Mouse (Mus musculus): ENCODE measurements at regions not wholly inside any gene's neighbourhood (a gene's known extent, or its start where the extent isn't known, plus 50 kb on each side); places are given as distances from the start of the nearest gene placed in this dataset.

- no peak for DNase-seq (ENCODE audit: extremely low spot score, low read depth, low spot score)
These were observed 554.5 kb upstream of the Adamts9 start for GRCm38 (mm10) chr6:93497824-93498223.

GRCm38 (mm10) chr6:93488441-93488955 is 545.2 kb upstream of the Adamts9 start:
- no peak for DNase-seq (ENCODE audit: extremely low spot score, low read depth, low spot score)

GRCm38 (mm10) chr6:93478521-93478920 is 535.2 kb upstream of the Adamts9 start:
- DNase-seq (ENCODE audit: extremely low spot score, low read depth, low spot score) = no peak

- no peak for DNase-seq (ENCODE audit: extremely low spot score, low read depth, low spot score)
These were observed 531.7 kb upstream of the Adamts9 start for GRCm38 (mm10) chr6:93474981-93475380.

GRCm38 (mm10) chr6:93467867-93468266 is 524.6 kb upstream of the Adamts9 start:
- DNase-seq (ENCODE audit: extremely low spot score, low read depth, low spot score) = no peak

- no peak for DNase-seq (ENCODE audit: extremely low spot score, low read depth, low spot score)
These were observed 519.6 kb upstream of the Adamts9 start for GRCm38 (mm10) chr6:93462861-93463260.

- no peak for DNase-seq (ENCODE audit: extremely low spot score, low read depth, low spot score)
These were observed 518.1 kb upstream of the Adamts9 start for GRCm38 (mm10) chr6:93461374-93461773.

GRCm38 (mm10) chr6:93457613-93458012 is 514.3 kb upstream of the Adamts9 start:
- DNase-seq (ENCODE audit: extremely low spot score, low read depth, low spot score) = no peak

GRCm38 (mm10) chr6:93456383-93457033 is 513.2 kb upstream of the Adamts9 start:
- DNase-seq (ENCODE audit: extremely low spot score, low read depth, low spot score) = no peak

- no peak for DNase-seq (ENCODE audit: extremely low spot score, low read depth, low spot score)
These were observed 502.3 kb upstream of the Adamts9 start for GRCm38 (mm10) chr6:93445568-93445967.

GRCm38 (mm10) chr6:93445124-93445523 is 501.8 kb upstream of the Adamts9 start:
- peak; percentile 28 for DNase-seq (ENCODE audit: extremely low spot score, low read depth, low spot score)

- DNase-seq (ENCODE audit: extremely low spot score, low read depth, low spot score) = no peak
These were observed 500.7 kb upstream of the Adamts9 start for GRCm38 (mm10) chr6:93443766-93444557.

GRCm38 (mm10) chr6:93433446-93433845 is 490.2 kb upstream of the Adamts9 start:
- no peak for DNase-seq (ENCODE audit: extremely low spot score, low read depth, low spot score)

- no peak for DNase-seq (ENCODE audit: extremely low spot score, low read depth, low spot score)
These were observed 482.8 kb upstream of the Adamts9 start for GRCm38 (mm10) chr6:93426141-93426540.

GRCm38 (mm10) chr6:93422906-93423305 is 479.6 kb upstream of the Adamts9 start:
- DNase-seq (ENCODE audit: extremely low spot score, low read depth, low spot score) = no peak

GRCm38 (mm10) chr6:93422253-93422652 is 479.0 kb upstream of the Adamts9 start:
- DNase-seq (ENCODE audit: extremely low spot score, low read depth, low spot score) = no peak

GRCm38 (mm10) chr6:93417625-93418024 is 474.3 kb upstream of the Adamts9 start:
- peak; percentile 60 for DNase-seq (ENCODE audit: extremely low spot score, low read depth, low spot score)

GRCm38 (mm10) chr6:93416006-93416405 is 472.7 kb upstream of the Adamts9 start:
- DNase-seq (ENCODE audit: extremely low spot score, low read depth, low spot score) = no peak

- DNase-seq (ENCODE audit: extremely low spot score, low read depth, low spot score) = no peak
These were observed 467.8 kb upstream of the Adamts9 start for GRCm38 (mm10) chr6:93411077-93411452.

GRCm38 (mm10) chr6:93410416-93411076 is 467.3 kb upstream of the Adamts9 start:
- no peak for DNase-seq (ENCODE audit: extremely low spot score, low read depth, low spot score)

- no peak for DNase-seq (ENCODE audit: extremely low spot score, low read depth, low spot score)
These were observed 455.3 kb upstream of the Adamts9 start for GRCm38 (mm10) chr6:93398551-93398950.

- DNase-seq (ENCODE audit: extremely low spot score, low read depth, low spot score) = no peak
These were observed 453.8 kb upstream of the Adamts9 start for GRCm38 (mm10) chr6:93397074-93397473.

Measured in hindlimb bud, embryonic 11.5 days (tissue).